Mouse (Mus musculus) olfactory bulb, adult 2 months (tissue): ENCODE measurements around the gene A4gnt. TPM values are rescaled to one million over a fixed set of nuclear protein-coding genes. Genes with fewer than 3 reads are reported as not detected.

Experiments used
- H3K27ac ChIP-seq: fragments of 200-500 bp; 2 replicates; pipeline ENCODE4 v1.5.1; 2012; ENCODE audit warnings: low read depth, low read length; ENCODE audit not compliant: insufficient read depth
- H3K4me1 ChIP-seq: fragments of 200-500 bp; 2 replicates; pipeline ENCODE4 v1.6.1; 2012; ENCODE audit warnings: low read length; ENCODE audit not compliant: control insufficient read depth, insufficient read depth
- H3K4me3 ChIP-seq: fragments of 200-500 bp; 2 replicates; pipeline ENCODE4 v1.5.1; 2012; ENCODE audit warnings: mild to moderate bottlenecking, low read depth, low read length, moderate library complexity; ENCODE audit not compliant: insufficient read depth
- CTCF ChIP-seq: fragments of 200-500 bp; IDR thresholded peaks from 2 replicates; pipeline ENCODE4 v1.5.1; 2012; ENCODE audit warnings: low read depth, mild to moderate bottlenecking, low read length, moderate library complexity; ENCODE audit not compliant: insufficient read depth
- POLR2A ChIP-seq: fragments of 200-500 bp; IDR thresholded peaks from 2 replicates; pipeline ENCODE4 v1.6.1; 2012; ENCODE audit warnings: mild to moderate bottlenecking, low read depth, low read length, moderate library complexity; ENCODE audit not compliant: insufficient read depth
- WGBS: fragments of 180-500 bp; shearing (Covaris S2); methylation state at CpG from one replicate; pipeline ENCODE4 v1.1.7; 2018; 5-methylcytosine and 5-hydroxymethylcytosine counted together
- polyA plus RNA-seq: library from polyadenylated mRNA; stranded (reverse); fragments of >200 nt; gene quantifications from 2 replicates; pipeline ENCODE4 v1.2.4, GENCODE M21; 2012; ENCODE audit warnings: low replicate concordance; ENCODE audit not compliant: missing spikeins, insufficient read depth, insufficient read length

Gene A4gnt
- polyA plus RNA-seq, 1 experiment: not detected

- no peak overlapping the region for H3K4me3 ChIP-seq
- H3K4me1 ChIP-seq: no peaks in the 10 kb centered on the region
- no peak for TF ChIP-seq POLR2A
- TF ChIP-seq CTCF: no peak
- 72% methylated on average over 10 of the region's 10 CpGs for WGBS
- H3K27ac ChIP-seq: no peak overlapping the region
Observed at GRCm38 (mm10) chr9:99660756-99661155, 48.5 kb downstream of the A4gnt start.

- H3K27ac ChIP-seq: no peak overlapping the region; the same call in 1 of the 2 replicates
- TF ChIP-seq POLR2A (no peak), CTCF (no peak)
- no peak overlapping the region for H3K4me3 ChIP-seq
- H3K4me1 ChIP-seq: no peaks in the 10 kb centered on the region
- WGBS: 66% methylated on average over 16 of the region's 16 CpGs
Observed at GRCm38 (mm10) chr9:99661606-99662166, 49.4 kb downstream of the A4gnt start.

- WGBS: 14% methylated on average over 7 of the region's 7 CpGs
- Histone ChIP-seq H3K27ac (no peak overlapping the region), H3K4me3 (no peak overlapping the region), H3K4me1 (no peaks in the 10 kb centered on the region)
- no peak for TF ChIP-seq POLR2A
- TF ChIP-seq CTCF: peak; percentile 91
Observed at GRCm38 (mm10) chr9:99662406-99662805, 50.1 kb downstream of the A4gnt start.

- H3K27ac ChIP-seq: no peak overlapping the region
- TF ChIP-seq CTCF (no peak), POLR2A (no peak)
- no peak overlapping the region for H3K4me3 ChIP-seq
- H3K4me1 ChIP-seq: no peaks in the 10 kb centered on the region
- WGBS: 89% methylated on average over 10 of the region's 10 CpGs
Observed at GRCm38 (mm10) chr9:99662887-99663286, 50.6 kb downstream of the A4gnt start.

- H3K4me1 ChIP-seq: no peaks in the 10 kb centered on the region
- 76% methylated on average over 8 of the region's 8 CpGs for WGBS
- H3K4me3 ChIP-seq: no peak overlapping the region
- no peak for TF ChIP-seq CTCF
- TF ChIP-seq POLR2A: no peak
- H3K27ac ChIP-seq: no peak overlapping the region
Observed at GRCm38 (mm10) chr9:99667596-99667995, 55.3 kb downstream of the A4gnt start.

- Histone ChIP-seq H3K4me1 (no peaks in the 10 kb centered on the region), H3K4me3 (no peak overlapping the region), H3K27ac (no peak overlapping the region)
- 13% methylated on average over 2 of the region's 2 CpGs for WGBS
- TF ChIP-seq CTCF: no peak
- no peak for TF ChIP-seq POLR2A
Observed at GRCm38 (mm10) chr9:99671603-99672002, 59.3 kb downstream of the A4gnt start.

Other genes with a start within 250 kb of the A4gnt start
- gene Mras, start 175.1 kb upstream of the A4gnt start, polyA plus RNA-seq: not detected in 2 replicates
- not detected in 2 replicates for gene Nme9, start 161.0 kb upstream of the A4gnt start, polyA plus RNA-seq
- gene Armc8, start 43.6 kb upstream of the A4gnt start, polyA plus RNA-seq: not detected in 2 replicates
- gene Dbr1, start 36.7 kb upstream of the A4gnt start, polyA plus RNA-seq: not detected in 2 replicates
- not detected in 2 replicates for gene Dzip1l, start 17.0 kb downstream of the A4gnt start, polyA plus RNA-seq
- gene Cldn18, start 104.8 kb downstream of the A4gnt start, polyA plus RNA-seq: not detected in 2 replicates